Mouse (Mus musculus) heart, adult 11 months (tissue): ENCODE data around the gene Arntl2.

ENCODE experiments used
- DNase-seq: peaks from one replicate; pipeline ENCODE4 v3.0.0; 2022

Gene Arntl2

DNA sequence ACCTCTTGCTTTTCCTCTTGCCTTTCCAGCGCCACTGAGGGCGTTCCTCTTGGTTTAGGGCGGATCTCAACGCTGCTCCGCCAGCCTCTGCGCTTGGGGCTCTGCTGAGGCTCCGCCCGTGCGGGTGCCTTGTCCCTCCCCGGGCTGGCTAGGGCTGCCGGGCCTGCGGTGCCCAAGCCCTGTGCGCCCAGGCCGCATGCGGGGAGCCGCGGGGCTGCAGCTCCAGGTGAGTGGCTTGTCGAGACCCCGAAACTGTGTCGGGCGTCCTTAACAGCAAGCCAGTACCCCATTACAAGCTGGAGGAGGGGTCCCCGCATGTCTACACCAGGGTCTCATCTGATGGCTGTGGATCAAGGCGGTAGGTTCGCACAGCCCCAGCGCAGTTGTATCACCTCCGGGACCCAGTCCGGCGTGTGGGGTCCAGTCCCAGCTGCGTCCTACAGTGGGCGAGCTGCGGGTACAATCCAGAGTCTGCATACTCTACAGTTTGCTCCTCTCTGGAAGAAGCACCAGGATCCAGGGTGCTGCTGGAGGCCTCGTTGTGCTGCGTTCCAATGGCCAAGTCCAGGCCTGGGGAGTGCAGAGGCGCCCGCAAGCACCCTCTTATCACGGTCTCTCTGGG is at the start of gene Arntl2:
Gene Arntl2, plus strand, starts transcription at position 132 of the 622 bp plus-strand sequence.
- DNase-seq: peak; percentile 98

- DNase-seq: peak; percentile 86
Measured at GRCm38 (mm10) chr6:146746577-146746976, 49.3 kb upstream of the Arntl2 start.

GRCm38 (mm10) chr6:146747057-146747456 is 48.8 kb upstream of the Arntl2 start:
- no peak for DNase-seq

DNA sequence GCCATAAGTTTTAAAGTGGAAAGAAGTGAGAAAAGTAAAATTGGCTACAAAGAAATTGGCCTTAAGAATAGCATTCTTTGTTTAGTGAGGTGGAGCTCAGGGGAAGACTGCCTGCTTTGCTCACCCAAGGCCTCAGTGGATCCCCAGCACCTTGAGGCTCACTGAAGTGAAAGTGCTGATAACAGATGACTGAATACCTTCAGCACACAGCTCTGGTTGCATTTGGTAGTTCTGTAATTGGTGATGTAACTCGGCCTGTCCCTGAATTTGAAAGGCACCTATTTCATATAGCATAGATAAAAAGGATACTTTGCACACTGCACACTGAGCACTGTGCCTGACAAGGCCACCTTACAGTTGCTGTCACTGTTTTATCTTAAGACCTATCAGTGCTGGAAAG is 47.6 kb upstream of the Arntl2 start:
- peak; percentile 79 for DNase-seq

- DNase-seq: peak; percentile 92
Measured at GRCm38 (mm10) chr6:146751671-146752070, 44.2 kb upstream of the Arntl2 start.

GRCm38 (mm10) chr6:146752178-146752577 is 43.7 kb upstream of the Arntl2 start:
- DNase-seq: peak; percentile 55

- DNase-seq: peak; percentile 36
Measured at GRCm38 (mm10) chr6:146752612-146753011, 43.2 kb upstream of the Arntl2 start.

DNA sequence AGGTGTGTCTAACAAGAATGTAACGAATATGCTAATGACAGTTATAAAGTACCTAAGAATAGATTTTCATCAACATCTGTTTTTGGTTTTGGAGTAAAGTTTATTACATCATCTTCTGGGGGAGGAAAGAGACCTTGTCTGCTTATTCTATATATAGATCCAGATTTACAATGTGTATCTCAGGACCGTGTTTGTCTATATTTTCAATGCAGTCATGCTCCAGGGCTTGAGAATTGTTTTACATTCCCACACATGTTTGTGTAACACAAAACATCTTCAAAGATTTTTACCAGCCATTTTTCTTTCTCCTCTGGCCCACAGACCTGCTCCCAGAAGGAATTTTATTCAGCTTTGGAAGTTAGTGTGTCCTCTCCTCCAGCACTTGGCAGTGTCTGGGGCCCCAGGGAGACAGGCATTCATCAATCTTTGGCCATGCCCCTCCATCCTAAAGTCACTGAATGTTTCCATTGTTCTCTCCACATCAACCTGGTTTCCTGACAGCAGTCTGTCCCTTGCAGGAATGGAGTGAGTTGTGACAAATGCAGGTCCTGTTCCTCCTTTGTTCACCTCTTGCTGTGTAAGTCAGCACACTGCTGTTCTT is 42.2 kb upstream of the Arntl2 start:
- peak; percentile 65 for DNase-seq

GRCm38 (mm10) chr6:146755136-146755535 is 40.7 kb upstream of the Arntl2 start:
- DNase-seq: no peak

DNA sequence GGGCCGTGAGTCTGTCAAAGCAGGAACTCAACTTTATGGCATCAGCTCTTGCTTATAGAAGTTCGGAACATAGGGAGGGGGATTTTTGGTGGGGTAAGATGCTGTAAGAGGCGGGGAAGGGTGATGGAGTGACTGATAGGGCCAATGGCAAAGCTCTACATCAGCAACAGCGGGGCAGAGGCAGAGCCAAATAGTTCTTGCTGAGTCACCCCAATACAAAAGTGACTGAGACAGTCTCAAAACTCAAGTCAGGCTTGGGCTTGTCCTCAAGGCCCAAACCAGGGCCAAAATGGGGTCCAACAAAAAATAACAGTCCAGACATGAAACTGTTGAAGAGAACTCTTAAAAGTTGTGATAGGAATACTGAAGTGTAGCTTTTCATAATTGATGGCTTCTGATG is 40.2 kb upstream of the Arntl2 start:
- DNase-seq: no peak

- DNase-seq: no peak
Measured at GRCm38 (mm10) chr6:146759027-146759426, 36.8 kb upstream of the Arntl2 start.

DNA sequence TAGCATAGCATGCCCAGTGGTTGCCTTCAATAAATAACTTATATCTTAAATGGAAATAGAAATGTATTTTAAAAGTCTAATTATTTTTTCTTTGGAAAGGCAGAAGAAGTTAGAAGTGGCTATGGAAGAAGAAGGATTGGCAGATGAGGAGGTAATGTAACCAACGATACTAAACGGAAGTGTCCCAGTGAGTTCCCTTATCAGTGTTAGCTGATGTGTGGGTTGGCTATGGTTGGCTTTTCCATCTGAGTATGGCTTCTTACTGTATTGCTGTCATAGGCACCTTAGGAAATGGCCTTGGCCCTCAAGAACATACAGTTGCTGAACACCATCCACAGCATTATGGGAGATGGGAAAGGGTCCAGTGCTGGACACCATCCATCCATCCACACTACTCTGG is 35.8 kb upstream of the Arntl2 start:
- DNase-seq: no peak

- peak; percentile 49 for DNase-seq
Measured at GRCm38 (mm10) chr6:146760736-146761135, 35.1 kb upstream of the Arntl2 start.

- peak; percentile 29 for DNase-seq
Measured at GRCm38 (mm10) chr6:146762264-146762898, 33.5 kb upstream of the Arntl2 start.

DNA sequence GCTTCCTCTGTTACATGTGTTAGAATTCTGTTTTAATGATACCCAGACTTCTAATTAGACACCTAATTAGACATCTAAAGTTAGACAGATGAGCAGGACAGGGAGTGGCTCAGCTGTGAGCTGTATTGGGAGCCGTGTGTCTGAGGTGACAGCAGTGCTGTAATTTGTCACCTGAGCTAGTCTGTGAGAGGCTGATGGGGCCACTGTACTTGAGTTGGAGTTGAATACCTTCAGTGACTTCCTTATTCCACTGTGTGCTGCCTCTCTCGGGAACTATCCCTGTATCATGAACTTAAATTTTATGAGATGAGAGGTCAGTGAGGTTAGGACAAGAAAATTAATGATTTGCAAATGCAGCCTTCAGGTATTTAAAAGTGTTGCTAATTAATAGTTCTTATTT is 31.3 kb upstream of the Arntl2 start:
- DNase-seq: peak; percentile 69

- peak; percentile 36 for DNase-seq
Measured at GRCm38 (mm10) chr6:146765270-146765669, 30.6 kb upstream of the Arntl2 start.

DNA sequence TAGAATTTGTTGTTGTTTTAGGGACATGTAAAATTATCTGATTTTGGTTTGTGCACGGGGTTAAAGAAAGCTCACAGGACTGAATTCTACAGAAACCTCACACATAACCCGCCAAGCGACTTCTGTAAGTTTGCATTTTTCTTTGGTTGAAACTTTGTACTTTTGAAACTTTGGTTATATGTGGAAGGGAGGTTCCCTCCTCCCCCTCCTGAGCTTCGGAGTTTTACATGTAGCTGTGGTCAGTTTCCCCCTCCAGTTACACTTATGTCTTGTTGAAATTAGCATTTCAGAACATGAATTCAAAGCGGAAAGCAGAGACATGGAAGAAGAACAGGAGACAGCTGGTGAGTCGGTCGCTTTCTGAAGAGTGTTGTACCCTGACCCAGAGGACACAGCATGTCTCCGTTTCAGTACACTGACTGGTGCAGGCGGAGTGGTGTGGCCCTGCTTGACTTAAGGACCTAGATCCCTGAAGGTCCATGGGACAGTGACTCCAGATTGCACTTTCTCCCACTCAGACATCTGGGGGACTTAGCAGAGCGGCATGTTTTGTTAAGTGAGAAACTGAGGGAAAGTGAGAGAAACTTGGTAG is 26.9 kb upstream of the Arntl2 start:
- DNase-seq: peak; percentile 37

DNA sequence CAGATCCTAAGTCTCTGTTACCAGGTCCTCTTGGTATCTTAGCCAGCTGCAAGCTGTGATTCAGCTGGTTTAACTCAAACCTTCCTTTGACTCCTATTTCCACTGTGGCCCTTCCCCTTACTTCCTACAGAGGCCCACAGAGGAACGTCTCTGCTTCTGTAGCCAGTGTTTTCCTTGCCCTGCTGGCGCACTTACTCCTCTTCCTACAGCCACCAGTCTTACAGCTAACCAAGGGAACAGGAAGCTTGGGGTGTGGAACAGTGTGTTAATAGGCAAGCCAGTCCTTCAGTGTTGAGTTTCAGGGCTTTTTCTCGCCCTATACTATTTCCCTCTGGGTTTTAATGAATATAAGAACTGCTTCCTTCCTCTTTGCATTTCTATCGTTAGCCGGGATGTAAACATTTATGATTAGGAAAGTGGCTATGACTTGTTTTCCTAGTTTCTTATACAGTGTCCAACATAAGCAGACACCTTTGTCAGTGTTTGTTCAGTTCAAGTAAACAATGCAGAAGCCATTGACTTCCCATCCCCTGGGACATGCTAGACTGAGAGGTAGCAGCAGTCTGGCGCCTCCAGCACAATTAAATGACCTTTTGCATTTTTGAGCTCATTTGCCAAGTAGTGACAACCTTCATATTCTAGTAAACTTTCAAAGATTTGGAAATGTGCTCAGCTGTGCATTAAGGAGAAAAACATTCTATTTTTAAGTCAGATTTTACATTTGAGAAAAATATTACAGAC is 25.7 kb upstream of the Arntl2 start:
- DNase-seq: peak; percentile 96

- DNase-seq: peak; percentile 52
Measured at GRCm38 (mm10) chr6:146770808-146771207, 25.0 kb upstream of the Arntl2 start.

GRCm38 (mm10) chr6:146775864-146776263 is 20.0 kb upstream of the Arntl2 start:
- peak; percentile 63 for DNase-seq

- peak; percentile 98 for DNase-seq
Measured at GRCm38 (mm10) chr6:146776610-146777389, 19.1 kb upstream of the Arntl2 start.

- no peak for DNase-seq
Measured at GRCm38 (mm10) chr6:146778055-146778454, 17.8 kb upstream of the Arntl2 start.
